Mouse (Mus musculus): ENCODE data around the gene Fam90a1b. TPM values are rescaled to one million over a fixed set of nuclear protein-coding genes. Genes with fewer than 3 reads are reported as not detected.
"Not testable (repeated sequence)": the region's sequence is repeated elsewhere in the genome, so short reads cannot be mapped to it uniquely, and the experiment has no call there.

Fam90a1b gene
- total RNA-seq (2014; fragmentation: Nextera tagmentation), result not detected in 2 replicates
- 0.06 and 0.16 TPM in 2 replicates for total RNA-seq (2017)
- polyA plus RNA-seq (2012), result not detected in 2 replicates

DNA sequence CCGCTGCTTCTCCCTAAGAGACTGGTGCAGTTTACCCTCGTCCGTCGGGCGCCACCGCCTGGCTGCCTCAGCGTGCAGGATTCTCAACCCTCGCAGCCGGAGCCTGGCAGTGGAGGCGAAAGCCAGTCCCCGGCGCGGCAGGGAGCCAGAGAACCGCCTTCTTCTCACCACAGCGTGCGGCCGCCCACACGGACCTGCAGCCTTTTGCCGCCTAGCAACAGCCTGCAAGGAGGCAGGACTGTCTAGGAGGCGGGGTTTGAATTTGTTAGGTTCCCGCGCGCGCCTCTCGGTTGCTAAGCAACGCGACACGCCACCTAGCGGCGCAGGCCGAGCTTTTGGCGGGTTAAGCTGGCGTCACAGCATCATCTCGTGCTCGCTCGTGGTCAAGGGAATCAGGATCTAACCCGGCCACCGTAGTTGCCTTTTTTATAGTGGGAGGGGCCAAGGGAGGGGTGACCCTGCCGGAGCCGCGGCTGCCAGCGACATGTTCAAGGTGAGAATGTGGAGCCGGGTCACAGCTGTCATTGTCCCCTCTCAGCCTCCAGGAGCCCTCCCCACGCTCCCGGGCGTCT lies at the start of gene Fam90a1b, which contains the start of gene Apoo:
TSS of gene Fam90a1b (minus strand) at position 108 of the 572 bp plus-strand sequence.
TSS of gene Apoo (plus strand) at position 448 of the 572 bp plus-strand sequence.
- TF ChIP-seq GATA2 (IDR thresholded peaks at IDR 0.05; ENCODE audit: borderline replicate concordance, low read depth, low read length), result no peak
- no peak for TF ChIP-seq POLR2AphosphoS5 (IDR thresholded peaks at IDR 0.05; ENCODE audit: insufficient replicate concordance, low read depth, low read length)
- no peak for TF ChIP-seq CTCF (IDR thresholded peaks at IDR 0.05; ENCODE audit: low read depth, low read length)
- no peak for TF ChIP-seq TAL1 (conservative IDR thresholded peaks at IDR 0.05; ENCODE audit: low read depth, low read length)
- no peak for TF ChIP-seq GATA1 (IDR thresholded peaks at IDR 0.05; ENCODE audit: borderline replicate concordance, low read length)
- peak; percentile 96 for ATAC-seq (ENCODE audit: extremely low read depth, insufficient number of reproducible peaks, low FRiP score, poor library complexity, severe bottlenecking)
- peak; percentile 70 for DNase-seq (ENCODE audit: low spot score)
- Histone ChIP-seq H3K4me1 (ENCODE audit: insufficient read depth, low read depth, low read length) (peaks cover 13% of the 10 kb centered on the region; the same call in 1 of the 2 replicates), H3K36me3 (replicated peaks) (peaks cover 5% of the 10 kb centered on the region), H3K27me3 (ENCODE audit: insufficient read depth, low read length) (peaks cover 13% of the 10 kb centered on the region), H3K9me3 (replicated peaks) (no peaks in the 10 kb centered on the region), H3K4me3 (ENCODE audit: low read depth, low read length) (peak within 1 kb of the TSS; percentile 73)

DNA sequence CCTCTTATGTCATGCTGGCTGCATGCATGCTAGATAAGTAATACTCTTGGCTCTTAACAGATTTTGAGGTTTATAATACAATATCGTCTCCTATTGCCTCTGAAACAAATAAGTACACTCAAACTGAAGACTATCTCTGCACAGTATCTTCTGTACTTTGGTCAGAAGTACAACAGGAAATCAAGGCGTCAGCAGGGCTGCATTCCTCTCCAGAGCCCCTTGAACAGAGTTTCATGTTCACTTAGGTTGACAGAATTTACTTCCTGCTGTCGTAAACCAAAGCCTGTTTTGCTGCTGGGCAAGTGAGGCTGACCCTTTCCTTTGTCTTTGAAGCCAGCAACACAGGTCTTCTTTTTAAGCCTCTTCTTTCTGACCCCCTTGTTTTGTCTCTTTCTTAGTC lies 42.4 kb upstream of the Fam90a1b start:
- TF ChIP-seq CTCF (IDR thresholded peaks at IDR 0.05; ENCODE audit: low read depth, low read length) (no peak), TAL1 (conservative IDR thresholded peaks at IDR 0.05; ENCODE audit: low read depth, low read length) (no peak), GATA2 (IDR thresholded peaks at IDR 0.05; ENCODE audit: borderline replicate concordance, low read depth, low read length) (no peak), POLR2AphosphoS5 (IDR thresholded peaks at IDR 0.05; ENCODE audit: insufficient replicate concordance, low read depth, low read length) (no peak), GATA1 (IDR thresholded peaks at IDR 0.05; ENCODE audit: borderline replicate concordance, low read length) (no peak)
- H3K27me3 ChIP-seq (ENCODE audit: insufficient read depth, low read length), result no peaks in the 10 kb centered on the region

DNA sequence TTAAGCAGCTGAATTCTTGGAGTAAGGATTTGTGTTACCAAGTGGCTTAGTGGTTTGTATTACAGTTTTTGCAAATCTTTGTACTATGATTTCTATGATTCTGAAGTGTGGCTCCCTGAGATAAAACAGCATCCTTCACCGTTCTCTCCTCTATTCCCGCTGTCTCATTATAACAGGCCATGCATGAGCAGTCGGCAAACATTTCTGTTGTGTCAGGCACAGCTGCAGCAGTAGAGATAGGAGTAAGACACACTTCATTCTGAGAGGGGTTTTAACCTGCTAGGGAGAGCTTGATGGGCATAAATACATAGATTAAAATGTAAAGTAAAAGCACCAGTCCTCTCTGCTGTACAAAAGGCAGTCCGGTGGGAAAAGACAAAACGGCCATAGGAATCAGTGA lies 12.2 kb upstream of the Fam90a1b start:
- TF ChIP-seq TAL1 (conservative IDR thresholded peaks at IDR 0.05; ENCODE audit: low read depth, low read length) (no peak), POLR2AphosphoS5 (IDR thresholded peaks at IDR 0.05; ENCODE audit: insufficient replicate concordance, low read depth, low read length) (no peak)
- no peaks in the 10 kb centered on the region for H3K9me3 ChIP-seq (replicated peaks)
- DNase-seq (ENCODE audit: low spot score) (no peak), ATAC-seq (ENCODE audit: extremely low read depth, insufficient number of reproducible peaks, low FRiP score, poor library complexity, severe bottlenecking) (peak; percentile 45; the same call in 1 of the 2 replicates)
- H3K4me1 ChIP-seq (ENCODE audit: insufficient read depth, low read depth, low read length), result no peaks in the 10 kb centered on the region
- no peaks in the 10 kb centered on the region for H3K27me3 ChIP-seq (ENCODE audit: insufficient read depth, low read length)
- H3K4me3 ChIP-seq (ENCODE audit: low read depth, low read length), result no peak overlapping the region
- H3K36me3 ChIP-seq (replicated peaks), result peaks cover 32% of the 10 kb centered on the region

More for the DNA sequence above, 42.4 kb upstream of the Fam90a1b start:
- H3K4me3 ChIP-seq (ENCODE audit: low read depth, low read length), result no peak overlapping the region
- no peaks in the 10 kb centered on the region for H3K4me1 ChIP-seq (ENCODE audit: insufficient read depth, low read depth, low read length)
- no peaks in the 10 kb centered on the region for H3K9me3 ChIP-seq (replicated peaks)
- H3K36me3 ChIP-seq (replicated peaks), result peaks cover 14% of the 10 kb centered on the region
- DNase-seq (ENCODE audit: low spot score) (no peak), ATAC-seq (ENCODE audit: extremely low read depth, insufficient number of reproducible peaks, low FRiP score, poor library complexity, severe bottlenecking) (no peak)

DNA sequence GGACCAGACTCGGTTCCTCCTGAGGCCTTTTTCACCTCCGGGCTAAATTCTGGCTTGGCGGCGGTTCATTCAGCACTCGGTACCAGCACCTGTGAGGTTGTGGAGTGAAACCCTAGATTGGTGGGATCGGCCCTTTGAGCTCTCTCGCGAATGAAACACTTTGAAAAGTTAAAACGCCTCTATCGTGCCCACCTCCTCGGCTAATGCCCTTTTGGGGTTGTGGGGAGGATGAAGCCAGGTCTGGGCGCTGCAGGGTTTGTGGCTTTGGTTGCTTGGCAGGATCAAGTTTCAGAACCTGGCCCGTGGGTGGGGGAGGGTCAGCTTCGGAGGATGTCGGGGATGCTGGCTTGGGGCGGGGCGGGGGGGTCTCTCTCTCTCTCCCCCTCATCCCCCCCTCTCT lies 671 bp upstream of the Fam90a1b start:
- peak; percentile 2 for DNase-seq (ENCODE audit: low spot score)
- peaks cover 5% of the 10 kb centered on the region for H3K36me3 ChIP-seq (replicated peaks)
- H3K9me3 ChIP-seq (replicated peaks), result no peaks in the 10 kb centered on the region
- peak overlapping the region; percentile 73 for H3K4me3 ChIP-seq (ENCODE audit: low read depth, low read length)
- H3K27me3 ChIP-seq (ENCODE audit: insufficient read depth, low read length), result peaks cover 13% of the 10 kb centered on the region
- peaks cover 13% of the 10 kb centered on the region; the same call in 1 of the 2 replicates for H3K4me1 ChIP-seq (ENCODE audit: insufficient read depth, low read depth, low read length)
- no peak for TF ChIP-seq POLR2AphosphoS5 (IDR thresholded peaks at IDR 0.05; ENCODE audit: insufficient replicate concordance, low read depth, low read length)
- TF ChIP-seq GATA1 (IDR thresholded peaks at IDR 0.05; ENCODE audit: borderline replicate concordance, low read length), result no peak
- no peak for TF ChIP-seq TAL1 (conservative IDR thresholded peaks at IDR 0.05; ENCODE audit: low read depth, low read length)
- no peak for TF ChIP-seq GATA2 (IDR thresholded peaks at IDR 0.05; ENCODE audit: borderline replicate concordance, low read depth, low read length)
- no peak for TF ChIP-seq CTCF (IDR thresholded peaks at IDR 0.05; ENCODE audit: low read depth, low read length)
- ATAC-seq (ENCODE audit: extremely low read depth, insufficient number of reproducible peaks, low FRiP score, poor library complexity, severe bottlenecking), result no peak

DNA sequence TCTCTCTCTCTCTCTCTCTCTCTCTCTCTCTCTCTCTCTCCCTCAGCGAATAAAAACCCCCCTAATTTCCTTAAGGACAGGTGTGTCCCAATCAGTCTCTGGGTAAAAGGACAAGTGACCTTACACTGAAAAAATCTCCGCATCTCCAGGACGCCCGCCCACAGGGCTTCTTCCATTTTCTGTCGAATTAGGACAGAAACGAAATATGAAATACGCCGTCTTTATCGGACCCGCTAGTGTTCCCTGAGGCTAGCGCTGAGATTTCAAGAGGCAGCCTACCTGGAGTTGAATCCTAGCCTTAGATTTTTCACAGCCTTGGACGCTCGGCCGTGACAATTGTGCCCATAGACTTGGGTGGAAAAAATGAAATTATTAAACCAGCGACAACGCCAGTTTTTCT lies 548 bp downstream of the Fam90a1b start:
- Histone ChIP-seq H3K4me3 (ENCODE audit: low read depth, low read length) (peak overlapping the region; percentile 73; the same call in 1 of the 2 replicates), H3K4me1 (ENCODE audit: insufficient read depth, low read depth, low read length) (peaks cover 13% of the 10 kb centered on the region; the same call in 1 of the 2 replicates), H3K36me3 (replicated peaks) (peaks cover 5% of the 10 kb centered on the region), H3K9me3 (replicated peaks) (no peaks in the 10 kb centered on the region), H3K27me3 (ENCODE audit: insufficient read depth, low read length) (peaks cover 13% of the 10 kb centered on the region)
- no peak for TF ChIP-seq TAL1 (conservative IDR thresholded peaks at IDR 0.05; ENCODE audit: low read depth, low read length)
- TF ChIP-seq GATA2 (IDR thresholded peaks at IDR 0.05; ENCODE audit: borderline replicate concordance, low read depth, low read length), result no peak
- TF ChIP-seq CTCF (IDR thresholded peaks at IDR 0.05; ENCODE audit: low read depth, low read length), result no peak
- no peak for TF ChIP-seq POLR2AphosphoS5 (IDR thresholded peaks at IDR 0.05; ENCODE audit: insufficient replicate concordance, low read depth, low read length)
- no peak for TF ChIP-seq GATA1 (IDR thresholded peaks at IDR 0.05; ENCODE audit: borderline replicate concordance, low read length)
- ATAC-seq (ENCODE audit: extremely low read depth, insufficient number of reproducible peaks, low FRiP score, poor library complexity, severe bottlenecking) (no peak), DNase-seq (ENCODE audit: low spot score) (no peak)

DNA sequence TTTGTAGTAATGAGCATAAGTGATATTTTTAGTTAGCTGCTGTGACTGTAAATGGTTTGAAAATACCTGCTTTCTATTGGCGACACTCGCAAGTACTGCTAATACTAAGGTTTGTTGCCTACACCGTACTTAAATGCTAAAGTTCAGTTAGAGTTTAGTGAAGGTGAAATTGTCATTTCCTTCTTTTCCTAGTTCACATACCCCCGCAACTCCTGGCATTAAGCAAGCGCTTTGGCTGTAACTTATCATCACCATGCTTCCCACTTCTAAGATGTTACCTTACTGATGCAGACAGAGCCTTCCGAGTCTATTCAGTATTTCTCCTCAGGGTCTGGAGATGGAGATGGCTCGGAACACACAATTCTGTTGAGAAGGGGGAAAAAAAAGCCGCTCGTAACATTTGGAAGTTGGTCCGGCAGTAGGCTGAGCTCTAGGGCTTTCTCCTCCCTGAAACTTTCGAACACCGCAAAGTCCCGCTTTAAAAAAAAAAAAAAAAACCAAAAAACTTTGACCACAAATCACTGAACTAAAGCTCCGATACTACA lies 1.1 kb downstream of the Fam90a1b start:
- ATAC-seq (ENCODE audit: extremely low read depth, insufficient number of reproducible peaks, low FRiP score, poor library complexity, severe bottlenecking) (no peak), DNase-seq (ENCODE audit: low spot score) (no peak)
- Histone ChIP-seq H3K4me1 (ENCODE audit: insufficient read depth, low read depth, low read length) (peaks cover 13% of the 10 kb centered on the region; the same call in 1 of the 2 replicates), H3K4me3 (ENCODE audit: low read depth, low read length) (no peak overlapping the region), H3K9me3 (replicated peaks) (no peaks in the 10 kb centered on the region), H3K36me3 (replicated peaks) (peaks cover 5% of the 10 kb centered on the region), H3K27me3 (ENCODE audit: insufficient read depth, low read length) (peaks cover 13% of the 10 kb centered on the region)
- no peak for TF ChIP-seq CTCF (IDR thresholded peaks at IDR 0.05; ENCODE audit: low read depth, low read length)
- no peak for TF ChIP-seq GATA1 (IDR thresholded peaks at IDR 0.05; ENCODE audit: borderline replicate concordance, low read length)

DNA sequence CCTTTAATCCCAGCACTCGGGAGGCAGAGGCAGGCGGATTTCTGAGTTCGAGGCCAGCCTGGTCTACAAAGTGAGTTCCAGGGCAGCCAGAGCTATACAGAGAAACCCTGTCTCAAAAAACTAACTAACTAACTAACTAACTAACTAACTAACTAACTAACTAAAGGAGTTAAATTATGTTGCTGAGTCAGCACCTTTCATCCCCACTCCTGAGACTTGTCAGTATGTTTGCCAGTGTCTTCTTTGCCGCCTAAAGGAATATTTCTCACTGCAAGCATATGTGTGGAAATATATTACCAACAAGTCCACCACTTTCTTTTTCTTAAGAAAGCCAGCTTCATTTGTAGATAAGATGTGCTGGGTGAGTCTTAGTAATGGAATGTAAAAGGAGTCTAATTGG lies 22.9 kb downstream of the Fam90a1b start:
- H3K9me3 ChIP-seq (replicated peaks); DNase-seq (ENCODE audit: low spot score); H3K27me3 ChIP-seq (ENCODE audit: insufficient read depth, low read length); ATAC-seq (ENCODE audit: extremely low read depth, insufficient number of reproducible peaks, low FRiP score, poor library complexity, severe bottlenecking); H3K4me3 ChIP-seq (ENCODE audit: low read depth, low read length); H3K36me3 ChIP-seq (replicated peaks); H3K4me1 ChIP-seq (ENCODE audit: insufficient read depth, low read depth, low read length): not testable (repeated sequence)

Measured in G1E (cell line).